Mouse (Mus musculus): ENCODE data around the gene Plxnd1. TPM values are rescaled to one million over a fixed set of nuclear protein-coding genes. Genes with fewer than 3 reads are reported as not detected.

The Plxnd1 gene
- total and polyA plus RNA-seq, 3 experiments, result 58.8 to 90.6 (median 79.9) TPM

GRCm38 (mm10) chr6:115993463-115994145, 1.2 kb downstream of the Plxnd1 start:
- peak; percentile 61 to 71 for DNase-seq
- H3K9ac ChIP-seq (ENCODE audit: low read depth, low read length), result peak overlapping the region; percentile 96
- H3K27ac ChIP-seq, result peak overlapping the region; percentile 96
- no peaks in the 10 kb centered on the region; the same call in 1 of the 2 replicates for H3K36me3 ChIP-seq (ENCODE audit: control insufficient read depth, insufficient read depth, low read length)
- intact Hi-C loops (cut with DNase I), result loop anchor here (2.0 kb wide), 1 partner anchor 83 kb away; no protein-coding TSS in a partner anchor
- no peak for TF ChIP-seq EP300 (IDR thresholded peaks at IDR 0.05; ENCODE audit: insufficient read depth, low read depth, low read length)
- TF ChIP-seq CTCF (IDR thresholded peaks at IDR 0.05), result no peak
- no peak for TF ChIP-seq POLR2A (IDR thresholded peaks at IDR 0.05; ENCODE audit: insufficient read depth, low read depth, low read length)
- H3K4me3 ChIP-seq, result peak overlapping the region; percentile 91
- H3K4me1 ChIP-seq (ENCODE audit: control insufficient read depth, insufficient read depth, low read length), result peaks cover 32% of the 10 kb centered on the region
- H3K79me2 ChIP-seq (replicated peaks; ENCODE audit: control insufficient read depth, insufficient read depth, low read length), result peaks cover 12% of the 10 kb centered on the region
- no peaks in the 10 kb centered on the region for H3K27me3 ChIP-seq (ENCODE audit: control insufficient read depth, insufficient read depth, low read length)
- 3% methylated on average over 85 of the region's 86 CpGs for WGBS

- peak overlapping the region; percentile 96 for H3K27ac ChIP-seq
- TF ChIP-seq POLR2A (IDR thresholded peaks at IDR 0.05; ENCODE audit: insufficient read depth, low read depth, low read length) (no peak), EP300 (IDR thresholded peaks at IDR 0.05; ENCODE audit: insufficient read depth, low read depth, low read length) (no peak), CTCF (IDR thresholded peaks at IDR 0.05) (no peak)
- H3K4me1 ChIP-seq (ENCODE audit: control insufficient read depth, insufficient read depth, low read length), result peaks cover 28% of the 10 kb centered on the region
- H3K36me3 ChIP-seq (ENCODE audit: control insufficient read depth, insufficient read depth, low read length), result no peaks in the 10 kb centered on the region; the same call in 1 of the 2 replicates
- DNase-seq, result peak in 1 of 2 experiments; percentile 44
- intact Hi-C loops (cut with DNase I), result no loop called here
- peak overlapping the region; percentile 96 for H3K9ac ChIP-seq (ENCODE audit: low read depth, low read length)
- H3K4me3 ChIP-seq, result peak overlapping the region; percentile 91
- peaks cover 12% of the 10 kb centered on the region for H3K79me2 ChIP-seq (replicated peaks; ENCODE audit: control insufficient read depth, insufficient read depth, low read length)
- H3K27me3 ChIP-seq (ENCODE audit: control insufficient read depth, insufficient read depth, low read length), result no peaks in the 10 kb centered on the region
- 39% methylated on average over 6 of the region's 6 CpGs for WGBS
These were observed 1.8 kb downstream of the Plxnd1 start for GRCm38 (mm10) chr6:115992981-115993380.

GRCm38 (mm10) chr6:115991881-115992620, 2.8 kb downstream of the Plxnd1 start:
- intact Hi-C loops (cut with DNase I), result no loop called here
- DNase-seq, result peak in 1 of 2 experiments; percentile 67
- WGBS, result 34% methylated on average over 10 of the region's 10 CpGs
- Histone ChIP-seq H3K4me1 (ENCODE audit: control insufficient read depth, insufficient read depth, low read length) (peaks cover 31% of the 10 kb centered on the region), H3K9ac (ENCODE audit: low read depth, low read length) (peak overlapping the region; percentile 96), H3K4me3 (peak overlapping the region; percentile 91), H3K27me3 (ENCODE audit: control insufficient read depth, insufficient read depth, low read length) (no peaks in the 10 kb centered on the region), H3K27ac (peak overlapping the region; percentile 96), H3K36me3 (ENCODE audit: control insufficient read depth, insufficient read depth, low read length) (no peaks in the 10 kb centered on the region; the same call in 1 of the 2 replicates), H3K79me2 (replicated peaks; ENCODE audit: control insufficient read depth, insufficient read depth, low read length) (peaks cover 12% of the 10 kb centered on the region)
- TF ChIP-seq CTCF (IDR thresholded peaks at IDR 0.05) (no peak), EP300 (IDR thresholded peaks at IDR 0.05; ENCODE audit: insufficient read depth, low read depth, low read length) (peak; percentile 11; the same call in 1 of the 2 replicates), POLR2A (IDR thresholded peaks at IDR 0.05; ENCODE audit: insufficient read depth, low read depth, low read length) (no peak)

GRCm38 (mm10) chr6:115991108-115991880, 3.5 kb downstream of the Plxnd1 start:
- peaks cover 12% of the 10 kb centered on the region for H3K79me2 ChIP-seq (replicated peaks; ENCODE audit: control insufficient read depth, insufficient read depth, low read length)
- no peak for TF ChIP-seq CTCF (IDR thresholded peaks at IDR 0.05)
- TF ChIP-seq POLR2A (IDR thresholded peaks at IDR 0.05; ENCODE audit: insufficient read depth, low read depth, low read length), result 0 out of 2 replicates have a peak, but pooled peaks have one; percentile 10
- no peak for TF ChIP-seq EP300 (IDR thresholded peaks at IDR 0.05; ENCODE audit: insufficient read depth, low read depth, low read length)
- DNase-seq, result peak; percentile 68
- H3K9ac ChIP-seq (ENCODE audit: low read depth, low read length), result peak overlapping the region; percentile 96
- H3K27me3 ChIP-seq (ENCODE audit: control insufficient read depth, insufficient read depth, low read length), result no peaks in the 10 kb centered on the region
- H3K4me3 ChIP-seq, result peak overlapping the region; percentile 91
- intact Hi-C loops (cut with DNase I), result no loop called here
- 35% methylated on average over 13 of the region's 13 CpGs for WGBS
- H3K27ac ChIP-seq, result peak overlapping the region; percentile 96
- H3K4me1 ChIP-seq (ENCODE audit: control insufficient read depth, insufficient read depth, low read length), result peaks cover 25% of the 10 kb centered on the region
- H3K36me3 ChIP-seq (ENCODE audit: control insufficient read depth, insufficient read depth, low read length), result no peaks in the 10 kb centered on the region

DNA sequence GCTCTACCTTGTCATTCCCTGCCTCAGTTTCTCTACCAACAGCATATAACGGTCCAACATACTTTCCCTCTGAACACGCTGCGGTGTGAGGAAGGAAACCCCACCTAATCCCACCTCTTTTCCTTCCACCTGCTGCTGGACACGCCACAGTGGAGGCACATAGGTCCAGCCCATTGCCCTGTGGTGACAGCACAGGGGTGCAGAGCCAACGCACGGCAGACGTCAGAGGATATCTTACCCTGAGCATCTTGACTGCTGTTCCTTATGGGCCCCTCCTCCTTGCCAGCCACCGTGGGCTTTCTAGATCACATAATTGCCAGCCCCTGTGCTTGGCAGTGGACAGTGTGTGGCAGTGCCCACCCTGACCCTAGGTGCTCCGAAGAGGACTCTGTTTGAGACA, 4.3 kb downstream of the Plxnd1 start:
- no peaks in the 10 kb centered on the region for H3K27me3 ChIP-seq (ENCODE audit: control insufficient read depth, insufficient read depth, low read length)
- 0 out of 2 replicates have a peak, but pooled peaks have one; percentile 22 for TF ChIP-seq POLR2A (IDR thresholded peaks at IDR 0.05; ENCODE audit: insufficient read depth, low read depth, low read length)
- TF ChIP-seq EP300 (IDR thresholded peaks at IDR 0.05; ENCODE audit: insufficient read depth, low read depth, low read length), result no peak
- H3K4me3 ChIP-seq, result peak overlapping the region; percentile 91
- peak overlapping the region; percentile 96 for H3K27ac ChIP-seq
- H3K36me3 ChIP-seq (ENCODE audit: control insufficient read depth, insufficient read depth, low read length), result no peaks in the 10 kb centered on the region
- intact Hi-C loops (cut with DNase I), result no loop called here
- peaks cover 23% of the 10 kb centered on the region for H3K4me1 ChIP-seq (ENCODE audit: control insufficient read depth, insufficient read depth, low read length)
- 45% methylated on average over 9 of the region's 9 CpGs for WGBS
- H3K79me2 ChIP-seq (replicated peaks; ENCODE audit: control insufficient read depth, insufficient read depth, low read length), result peaks cover 12% of the 10 kb centered on the region
- peak in 1 of 2 experiments; percentile 43 for DNase-seq
- H3K9ac ChIP-seq (ENCODE audit: low read depth, low read length), result peak overlapping the region; percentile 96

Data from heart, adult 2 months (tissue).